Mouse (Mus musculus) yolk sac, embryonic 10.5 days (tissue): ENCODE measurements around the gene Slc25a31.

Experiments used
- DNase-seq: peaks from one replicate; pipeline ENCODE4 v3.0.0-alpha.2; 2017; ENCODE audit warnings: low spot score

Gene Slc25a31

GRCm38 (mm10) chr3:40738381-40738912, 29.8 kb downstream of the Slc25a31 start:
- DNase-seq, result no peak

DNA sequence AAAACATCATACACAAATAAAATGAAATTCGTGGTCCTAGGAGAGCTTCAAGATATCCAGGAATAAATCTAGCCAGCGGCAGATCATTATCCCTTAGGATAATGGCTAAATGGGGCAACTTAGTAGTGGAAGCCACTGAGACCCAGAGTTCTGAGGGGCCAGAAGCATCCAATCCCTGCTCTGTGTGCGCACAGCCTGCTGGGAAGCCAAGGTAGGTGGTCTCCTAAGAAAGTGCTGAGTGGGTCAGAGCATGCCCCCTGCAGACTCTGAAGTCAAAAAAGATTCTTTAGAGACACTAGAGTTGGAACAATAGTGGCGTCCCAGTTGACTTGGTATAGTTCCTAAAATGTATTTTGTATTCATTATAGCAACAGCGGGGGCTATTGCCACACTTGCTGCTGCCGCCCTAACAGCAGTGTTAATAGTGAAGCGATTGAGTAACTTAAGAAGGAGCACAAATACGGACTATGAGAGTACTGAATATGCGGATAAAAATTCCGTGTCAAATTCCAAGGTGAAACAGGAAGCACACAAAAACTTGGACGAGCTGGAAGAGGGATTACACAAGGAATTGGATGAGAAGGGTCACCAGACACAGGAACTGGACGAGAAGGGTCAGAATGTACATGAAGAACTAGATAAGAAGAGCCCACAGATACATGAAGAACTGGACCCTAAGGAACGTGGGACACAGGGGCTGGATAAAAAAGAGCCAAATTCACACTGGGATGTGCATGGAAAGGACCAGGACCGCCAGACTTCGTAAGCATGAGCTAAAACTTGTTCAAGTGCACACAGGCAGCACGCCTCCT, 35.6 kb downstream of the Slc25a31 start, which contains the start of gene Hspa4l:
TSS of gene Hspa4l (plus strand) at position 472 of the 812 bp plus-strand sequence.
- no peak for DNase-seq

GRCm38 (mm10) chr3:40744836-40745660, 36.4 kb downstream of the Slc25a31 start:
- DNase-seq, result peak; percentile 90

GRCm38 (mm10) chr3:40745661-40746547, 37.2 kb downstream of the Slc25a31 start:
- DNase-seq, result peak; percentile 9

DNA sequence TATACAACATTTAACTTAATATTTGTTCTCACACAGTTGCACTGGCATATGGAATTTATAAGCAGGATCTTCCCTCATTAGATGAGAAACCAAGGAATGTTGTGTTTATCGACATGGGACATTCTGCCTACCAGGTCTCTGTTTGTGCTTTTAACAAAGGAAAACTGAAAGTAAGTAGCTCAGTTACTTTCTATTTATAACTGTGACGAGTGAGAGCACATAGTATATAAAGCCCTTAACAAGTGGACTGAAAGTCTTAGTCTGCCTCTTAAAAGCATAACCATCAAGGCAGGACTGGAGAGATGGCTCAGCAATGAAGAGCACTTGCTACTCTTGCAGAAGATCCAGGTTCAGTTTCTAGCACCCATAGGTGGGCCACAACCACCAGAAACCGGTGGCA, 52.1 kb downstream of the Slc25a31 start:
- no peak for DNase-seq

DNA sequence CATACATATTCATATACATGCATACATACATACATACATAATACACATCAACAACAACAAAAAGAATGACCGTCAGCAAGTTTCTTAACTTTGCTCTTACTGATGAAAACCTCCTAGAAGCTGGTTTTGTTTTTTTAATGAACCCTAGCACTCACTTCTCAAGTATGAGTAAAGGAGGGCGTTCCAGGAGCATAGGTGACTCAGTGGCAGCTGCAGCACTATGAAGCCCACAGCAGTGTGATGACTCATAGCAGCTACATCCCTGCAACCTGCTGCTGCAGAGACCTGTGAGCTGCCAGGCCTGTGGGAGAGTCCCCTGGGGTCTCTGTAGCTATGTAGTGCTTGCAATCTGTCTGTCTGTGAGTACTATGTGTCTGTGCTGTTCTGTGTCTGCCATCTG, 52.7 kb downstream of the Slc25a31 start:
- DNase-seq, result no peak
